Mouse (Mus musculus): ENCODE results near the gene Traf3ip1.

- TF ChIP-seq POLR2A (IDR thresholded peaks at IDR 0.05; ENCODE audit: borderline replicate concordance, insufficient read depth, low read length) (no peak), CTCF (IDR thresholded peaks at IDR 0.05; ENCODE audit: borderline replicate concordance, insufficient read depth, low read depth, low read length) (no peak)
These were observed 37.3 kb upstream of the Traf3ip1 start for GRCm38 (mm10) chr1:91457116-91457515.
